Mouse (Mus musculus): ENCODE results near the gene Mapkapk5.

- TF ChIP-seq POLR2A (IDR thresholded peaks at IDR 0.05; ENCODE audit: extremely low read depth, insufficient read depth, low read length) (no peak), CTCF (IDR thresholded peaks at IDR 0.05; ENCODE audit: low read depth, low read length) (no peak)
Measured at GRCm38 (mm10) chr5:121569881-121570420, 24.2 kb upstream of the Mapkapk5 start.

Measured in liver, adult 2 months (tissue).